Mouse (Mus musculus) thymus, postnatal 14 days (tissue): ENCODE results near the gene Olfr38.

Experiments used
- DNase-seq: peaks from one replicate; pipeline ENCODE4 v3.0.0; 2021

Olfr38 gene

GRCm38 (mm10) chr6:42756104-42756503 is at the start of gene Olfr38:
Olfr38 (plus strand) TSS chr6:42756404.
- no peak for DNase-seq

- DNase-seq, result no peak
Observed at GRCm38 (mm10) chr6:42709291-42710211, 46.7 kb upstream of the Olfr38 start, which contains the start of gene Tcaf1. Tcaf1 (minus strand) TSS chr6:42710088.

GRCm38 (mm10) chr6:42714668-42715067 is 41.5 kb upstream of the Olfr38 start:
- DNase-seq, result no peak

GRCm38 (mm10) chr6:42717973-42718372 is 38.2 kb upstream of the Olfr38 start:
- DNase-seq, result no peak

GRCm38 (mm10) chr6:42739071-42739470 is 17.1 kb upstream of the Olfr38 start, which contains the start of gene Olfr453:
Olfr453 (plus strand) TSS chr6:42739371.
- DNase-seq, result no peak

- DNase-seq, result no peak
Observed at GRCm38 (mm10) chr6:42742303-42742702, 13.9 kb upstream of the Olfr38 start.

GRCm38 (mm10) chr6:42747846-42748245 is 8.4 kb upstream of the Olfr38 start:
- no peak for DNase-seq

- no peak for DNase-seq
Observed at GRCm38 (mm10) chr6:42777066-42777465, 20.9 kb downstream of the Olfr38 start.

- DNase-seq, result no peak
Observed at GRCm38 (mm10) chr6:42784793-42785192, 28.6 kb downstream of the Olfr38 start, which contains the start of gene Olfr452. Olfr452 (plus strand) TSS chr6:42785093.

- no peak for DNase-seq
Observed at GRCm38 (mm10) chr6:42790247-42790948, 34.2 kb downstream of the Olfr38 start.

- no peak for DNase-seq
Observed at GRCm38 (mm10) chr6:42790949-42791556, 34.8 kb downstream of the Olfr38 start.

GRCm38 (mm10) chr6:42794982-42795381 is 38.8 kb downstream of the Olfr38 start:
- no peak for DNase-seq

- no peak for DNase-seq
Observed at GRCm38 (mm10) chr6:42811639-42812038, 55.4 kb downstream of the Olfr38 start, which contains the start of gene Olfr450. Olfr450 (plus strand) TSS chr6:42811939.
